Mouse (Mus musculus) MEL-GATA-1-ER (cell line): ENCODE results near the gene Pde4b.

Source experiments
- DNase-seq: peaks from one replicate; pipeline ENCODE4 v3.0.0-alpha.2; 2012; ENCODE audit warnings: low read depth; ENCODE audit errors: extremely low read depth

Pde4b gene

GRCm38 (mm10) chr4:102605722-102606341 lies 518.5 kb downstream of the Pde4b start:
- no peak for DNase-seq

DNA sequence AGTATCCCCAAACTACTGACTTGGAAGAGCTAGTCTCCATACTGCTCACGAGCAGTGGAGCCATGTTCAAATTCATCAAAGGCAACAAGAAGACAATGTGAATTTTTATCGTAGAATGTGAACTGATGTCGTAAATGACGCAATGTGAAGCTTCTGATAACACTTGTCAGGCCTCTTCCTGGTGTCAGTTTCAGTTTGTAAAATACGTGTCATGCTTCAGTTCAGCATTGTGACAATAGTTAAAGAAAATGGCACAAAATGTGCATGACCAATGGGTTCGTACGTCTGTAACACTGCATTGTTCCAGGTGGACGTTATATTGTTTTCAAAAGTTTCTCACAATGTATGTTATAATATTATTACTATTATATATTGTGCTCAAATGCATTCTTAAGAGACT lies 519.5 kb downstream of the Pde4b start:
- DNase-seq: no peak

GRCm38 (mm10) chr4:102607744-102608416 lies 520.5 kb downstream of the Pde4b start:
- no peak for DNase-seq

GRCm38 (mm10) chr4:102612596-102612995 lies 525.3 kb downstream of the Pde4b start:
- DNase-seq: no peak

DNA sequence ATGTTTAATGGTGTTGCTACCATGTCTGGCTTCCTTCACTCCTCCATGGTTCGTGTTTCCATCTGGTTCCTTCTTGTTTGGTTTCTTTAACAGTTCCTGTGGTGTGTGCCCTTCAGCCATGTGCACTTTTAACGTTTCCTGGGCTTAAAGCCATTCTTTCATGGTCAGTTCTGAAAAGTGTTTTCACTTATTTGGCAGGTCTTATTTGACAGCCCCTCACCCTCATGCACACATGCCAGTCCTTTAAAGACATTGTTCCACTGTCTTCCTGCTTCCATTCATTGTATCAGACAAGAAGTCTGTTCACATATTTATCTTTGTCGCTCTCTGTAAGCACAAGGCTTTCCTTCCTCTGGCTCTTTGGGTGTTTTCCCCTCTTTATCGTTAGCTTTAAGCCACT lies 530.4 kb downstream of the Pde4b start:
- no peak for DNase-seq

DNA sequence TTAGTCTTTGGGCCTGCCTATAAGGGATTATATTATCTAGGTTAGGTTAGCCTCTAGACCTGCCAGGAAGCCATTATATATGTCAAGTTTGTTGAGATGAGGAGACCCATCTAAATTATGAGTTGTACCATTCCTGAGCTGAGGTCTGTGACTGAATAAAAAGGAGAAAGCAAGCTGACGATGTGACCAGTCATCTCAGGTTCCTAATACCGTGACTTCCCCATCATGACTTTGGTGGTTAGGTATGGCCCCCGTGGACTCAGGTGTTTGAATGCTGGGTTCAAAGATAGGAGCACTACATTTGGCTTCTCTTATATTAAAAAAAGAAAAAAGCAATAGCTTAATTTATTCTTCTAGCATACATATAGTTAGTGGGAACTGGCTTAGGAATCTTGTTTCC lies 531.3 kb downstream of the Pde4b start:
- no peak for DNase-seq

DNA sequence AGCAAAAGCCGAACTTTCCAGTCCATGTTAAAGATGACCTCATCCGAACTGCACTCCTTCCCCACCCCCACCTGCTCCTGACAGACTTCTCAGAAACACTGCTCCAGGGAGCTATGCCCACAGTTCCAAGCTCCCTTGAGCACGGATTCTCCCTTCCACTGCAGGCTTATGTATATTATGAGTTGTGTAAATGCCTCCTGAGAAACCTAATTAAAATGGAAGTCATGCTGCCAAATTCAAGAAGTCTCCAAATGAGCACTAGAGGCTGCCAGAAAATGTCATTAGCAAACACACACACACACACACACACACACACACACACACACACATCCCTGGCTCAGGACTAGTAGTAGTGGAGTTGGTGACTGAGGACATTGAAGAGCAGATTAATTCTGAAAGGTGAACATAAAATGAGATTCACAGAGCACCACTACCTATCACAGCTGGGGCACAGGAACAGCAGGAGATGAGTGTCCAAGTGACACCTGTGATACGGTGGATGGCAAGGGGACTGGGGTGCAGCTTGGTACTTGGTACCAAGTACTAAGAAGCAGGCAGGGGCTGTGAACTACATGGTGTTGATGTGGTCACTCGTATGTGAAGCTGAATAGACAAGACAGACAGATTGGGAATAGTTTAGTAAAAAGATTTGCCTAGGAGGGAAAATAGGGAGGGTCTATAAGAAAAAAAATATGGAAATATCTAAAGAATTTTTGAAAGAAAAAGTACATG lies 533.0 kb downstream of the Pde4b start:
- DNase-seq: no peak

DNA sequence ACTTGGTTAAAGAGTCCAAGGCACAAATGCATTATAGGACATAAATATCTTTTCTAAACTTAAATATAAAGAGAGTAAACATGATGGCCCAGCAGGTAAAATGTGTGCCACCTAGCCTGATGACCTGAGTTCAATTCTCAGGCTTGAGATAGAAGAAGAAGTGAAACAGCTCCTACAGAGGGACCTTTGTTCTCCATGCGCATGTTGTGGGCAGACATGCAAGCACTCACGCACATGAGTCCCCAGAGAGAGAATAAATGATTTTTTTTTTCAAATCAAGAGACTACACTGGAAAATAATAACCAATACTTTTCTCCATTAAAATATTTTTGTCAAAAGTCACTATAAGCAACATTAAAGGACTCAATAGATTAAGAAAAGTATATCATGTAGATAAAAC lies 533.8 kb downstream of the Pde4b start:
- no peak for DNase-seq

- DNase-seq: no peak
Observed at GRCm38 (mm10) chr4:102622977-102623376, 535.6 kb downstream of the Pde4b start.

DNA sequence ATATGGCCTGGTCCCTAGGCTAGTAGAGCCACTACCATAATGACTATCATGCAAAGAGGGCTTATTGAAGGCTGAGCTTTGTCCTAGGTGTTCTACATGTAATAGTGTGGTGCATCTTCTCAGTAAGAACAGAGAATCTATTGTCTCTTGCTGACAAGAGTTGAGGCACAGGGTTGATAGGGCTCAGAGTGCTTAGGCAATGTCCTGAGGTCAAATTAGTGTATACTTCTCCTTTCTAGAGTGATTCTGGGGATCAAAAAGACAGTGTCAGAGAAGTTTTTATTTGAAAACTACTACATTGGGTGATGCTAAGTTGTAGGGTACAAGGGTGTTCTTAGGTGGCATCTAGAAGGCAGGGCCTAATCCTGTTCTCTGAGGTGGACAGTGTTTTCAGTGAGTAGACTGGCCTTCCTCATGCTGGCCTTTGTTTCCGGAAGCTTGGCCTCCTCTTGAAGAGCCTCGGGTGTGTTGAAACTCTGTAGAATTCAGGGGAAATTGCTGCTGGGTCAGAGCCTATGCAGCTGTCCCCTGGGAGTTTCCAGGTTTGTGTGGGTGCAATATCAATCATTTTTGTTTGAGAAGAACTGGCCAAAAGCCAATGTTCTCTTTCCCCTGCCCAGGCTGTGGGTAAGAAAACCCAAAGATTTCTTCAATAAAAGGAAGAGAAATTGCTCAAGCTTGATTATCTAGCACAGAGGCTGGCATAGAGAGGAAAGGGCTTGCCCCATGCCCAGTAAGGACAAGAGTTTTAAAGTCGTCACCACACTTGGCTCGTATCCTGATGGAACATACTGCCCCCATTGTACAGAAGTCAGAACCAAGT lies 536.7 kb downstream of the Pde4b start:
- no peak for DNase-seq

DNA sequence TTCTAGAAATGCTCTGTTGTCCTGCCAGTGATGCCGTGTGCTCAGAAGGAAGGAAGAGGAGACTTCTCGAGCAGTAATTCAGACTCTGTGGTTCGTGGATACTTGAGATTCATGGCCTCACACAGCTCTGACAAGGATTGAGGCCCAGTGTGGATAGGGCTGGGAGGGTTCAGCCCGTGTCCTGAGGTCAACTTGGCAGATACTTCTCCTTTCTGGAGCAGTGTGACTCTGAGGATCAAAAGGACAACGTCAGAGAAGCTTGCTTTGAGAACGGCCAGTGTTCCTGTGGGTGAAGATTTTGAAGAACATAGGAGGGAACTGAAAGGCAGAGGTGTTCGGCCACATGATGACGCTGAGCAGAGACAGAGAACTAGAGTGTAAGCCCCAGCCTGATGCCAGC lies 537.6 kb downstream of the Pde4b start:
- no peak for DNase-seq

- DNase-seq: no peak
Observed at GRCm38 (mm10) chr4:102627799-102628198, 540.5 kb downstream of the Pde4b start.

GRCm38 (mm10) chr4:102629621-102630020 lies 542.3 kb downstream of the Pde4b start:
- DNase-seq: peak; percentile 42

- no peak for DNase-seq
Observed at GRCm38 (mm10) chr4:102630261-102630660, 542.9 kb downstream of the Pde4b start.

DNA sequence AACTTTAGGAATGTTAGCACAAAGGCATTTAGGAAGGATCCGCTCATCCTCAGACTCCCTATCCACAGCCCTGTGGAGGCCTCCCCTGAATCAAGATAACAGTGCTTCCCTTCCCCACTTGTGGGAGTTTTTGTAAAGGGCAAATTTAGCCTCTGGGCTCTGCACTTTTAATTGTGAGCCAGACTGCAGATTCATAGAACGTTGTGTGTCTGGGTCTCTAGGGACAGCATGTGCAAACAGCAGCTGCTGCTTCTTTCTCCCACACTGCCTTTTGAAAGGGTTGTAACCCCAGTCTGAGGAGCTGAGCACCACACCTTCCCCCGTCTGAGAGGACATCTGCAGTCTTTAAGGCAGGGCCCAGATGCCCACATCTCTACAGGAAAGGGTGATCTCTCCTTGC lies 544.3 kb downstream of the Pde4b start:
- no peak for DNase-seq

- no peak for DNase-seq
Observed at GRCm38 (mm10) chr4:102633241-102633640, 545.9 kb downstream of the Pde4b start.

DNA sequence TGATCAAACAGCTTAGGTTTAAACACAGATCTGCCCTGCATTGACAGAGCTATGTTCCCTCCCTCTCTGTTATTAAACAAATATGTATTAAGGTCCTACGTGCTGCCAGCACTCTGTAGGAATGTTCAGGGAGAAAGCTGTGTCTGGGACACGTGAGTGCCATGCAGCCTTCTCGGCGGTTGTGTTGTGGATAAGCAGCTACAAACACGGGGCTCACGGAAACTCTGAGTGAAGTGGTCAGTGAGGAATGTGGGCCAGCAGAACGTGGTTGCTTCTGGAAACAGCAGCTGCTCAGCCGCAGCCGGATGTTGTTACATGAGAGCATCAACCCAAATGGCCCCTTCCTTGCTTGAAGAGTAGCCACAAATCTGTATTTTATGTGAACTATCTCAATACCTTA lies 547.9 kb downstream of the Pde4b start:
- no peak for DNase-seq

DNA sequence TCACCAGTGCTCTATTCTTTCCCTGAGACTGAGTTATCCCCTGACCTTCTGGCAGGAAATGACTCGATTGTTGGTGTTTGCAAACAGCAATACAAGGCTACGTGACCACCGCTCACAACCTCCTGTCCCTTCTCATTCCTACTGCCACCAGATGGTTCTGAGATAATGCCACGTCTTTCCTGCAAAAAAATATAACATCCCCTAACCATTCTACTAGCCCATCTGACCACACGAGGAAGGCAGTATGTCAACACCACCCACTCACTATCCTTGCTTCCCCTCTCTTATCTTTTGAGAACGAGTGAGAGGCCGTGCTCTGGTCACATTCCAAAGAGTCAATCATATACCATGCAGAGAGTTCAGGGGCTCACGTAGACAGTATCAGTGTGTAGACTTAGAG lies 548.6 kb downstream of the Pde4b start:
- DNase-seq: no peak

- DNase-seq: no peak
Observed at GRCm38 (mm10) chr4:102637348-102637910, 550.1 kb downstream of the Pde4b start.

DNA sequence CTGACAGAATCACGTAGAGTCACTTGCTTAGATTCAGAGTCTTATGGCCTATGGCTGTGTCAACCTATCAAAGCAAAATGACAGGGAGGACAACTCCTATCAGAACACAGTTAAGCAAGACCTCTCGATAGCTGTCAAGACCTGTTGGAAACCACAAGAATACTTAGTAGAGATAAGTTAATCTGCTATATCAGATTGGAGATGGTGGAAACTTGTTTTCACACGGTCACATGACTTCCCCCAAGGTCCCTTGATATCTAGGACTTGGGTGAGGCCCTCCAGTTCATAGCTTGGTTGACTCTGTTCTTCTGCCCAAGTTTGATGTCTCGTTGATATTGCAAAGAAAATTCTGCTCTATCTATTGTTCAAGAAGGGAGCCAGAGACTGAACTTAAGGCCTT lies 553.6 kb downstream of the Pde4b start:
- DNase-seq: no peak

DNA sequence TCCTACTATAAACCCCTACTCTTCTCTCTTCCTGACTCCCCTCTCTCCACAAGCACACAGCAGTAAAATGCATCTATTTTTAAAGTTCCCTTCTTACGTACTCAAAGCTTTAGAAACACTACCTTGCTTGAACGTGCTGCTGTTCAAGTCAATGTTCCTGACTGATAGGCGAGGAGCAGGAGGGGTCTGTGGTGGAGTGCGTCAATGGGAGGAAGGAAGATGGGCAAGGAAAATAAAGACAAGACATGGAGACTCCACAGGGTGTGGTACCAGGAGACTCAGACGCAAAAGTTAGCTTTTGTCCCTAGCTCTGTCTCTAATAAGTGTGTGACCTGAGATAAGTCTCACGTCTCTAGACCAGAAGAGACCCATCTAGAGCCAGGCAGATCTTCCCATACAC lies 556.7 kb downstream of the Pde4b start:
- DNase-seq: no peak

DNA sequence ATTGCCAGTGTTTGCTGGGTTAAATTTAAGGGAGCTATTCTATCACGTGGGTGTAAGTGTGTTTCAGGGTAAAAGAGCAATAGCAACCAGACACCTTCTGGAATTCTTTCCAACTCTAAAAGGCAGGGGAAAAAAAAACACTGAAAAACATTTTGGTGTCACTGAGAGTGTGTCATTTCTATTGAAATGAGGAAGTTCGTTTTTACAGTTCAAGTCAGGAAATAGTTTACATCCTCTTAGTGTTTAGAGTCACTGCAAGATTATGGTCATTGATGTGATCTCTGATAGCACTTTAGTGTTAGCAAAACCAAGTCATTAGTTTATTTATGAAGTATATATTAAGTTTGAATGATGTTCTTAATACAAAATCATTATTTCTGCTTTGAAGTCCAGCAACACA lies 559.7 kb downstream of the Pde4b start:
- DNase-seq: no peak
